Comparison of ENCODE assay signal across 16 mouse cellular contexts in the genomic region with DNA sequence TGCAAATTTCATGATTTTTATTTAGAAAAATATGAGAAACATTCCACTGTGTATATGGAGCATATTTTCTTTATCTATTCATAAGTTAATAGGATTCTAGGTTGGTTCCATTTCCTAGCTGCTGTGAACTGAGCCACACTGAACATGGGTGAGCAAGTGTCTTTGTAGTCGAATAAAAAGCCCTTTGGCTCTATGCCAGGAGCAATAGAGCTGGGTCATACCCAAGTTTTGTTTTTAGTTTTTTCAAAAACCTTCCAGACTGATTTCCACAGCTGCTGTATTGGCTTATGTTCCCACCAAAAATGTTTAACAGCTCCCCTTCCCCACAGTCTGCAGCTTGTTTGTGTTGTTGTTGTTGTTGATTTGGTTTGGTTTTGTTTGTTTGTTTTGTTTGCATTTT.
DNase-seq lines count a peak whose midpoint lies in the region; ATAC-seq and TF ChIP-seq lines count a peak whose summit lies in the region.
"Had no signal": no experiment of that assay in that cellular context is flagged by ENCODE, and none has a peak within 500 bp of the region (broad histone marks: within the 10 kb centered on the region; RNA-seq: fewer than 3 reads in every experiment).

No protein-coding gene starts in this region.

- H3K9ac ChIP-seq in forebrain, postnatal 0 days = no peak overlapping the region
- no peak overlapping the region for H3K9ac ChIP-seq in kidney, embryonic 16.5 days (replicated peaks; ENCODE audit: low read length)
- no peak overlapping the region for H3K9ac ChIP-seq in lung, postnatal 0 days (replicated peaks; ENCODE audit: low read depth)
- H3K9ac ChIP-seq: intestine, embryonic 15.5 days; midbrain, embryonic 15.5 days; neural tube, embryonic 13.5 days had no signal

- ATAC-seq in forebrain, postnatal 0 days = peak; percentile 27
- ATAC-seq in kidney, embryonic 16.5 days (ENCODE audit: low FRiP score, low TSS enrichment) = no peak
- ATAC-seq in lung, postnatal 0 days = no peak
- ATAC-seq: intestine, embryonic 15.5 days; midbrain, embryonic 15.5 days; Patski had no signal

- H3K4me3 ChIP-seq in forebrain, postnatal 0 days (ENCODE audit: low read depth, low read length) = no peak overlapping the region
- no peak overlapping the region for H3K4me3 ChIP-seq in forebrain, embryonic 10.5 days
- H3K4me3 ChIP-seq in kidney, embryonic 16.5 days (ENCODE audit: low read length) = no peak overlapping the region
- H3K4me3 ChIP-seq in lung, postnatal 0 days (ENCODE audit: low read depth, low read length) = no peak overlapping the region
- H3K4me3 ChIP-seq: intestine, embryonic 15.5 days; midbrain, embryonic 15.5 days; neural tube, embryonic 13.5 days had no signal

- peak; percentile 52 for DNase-seq in forebrain, postnatal 0 days
- DNase-seq in forebrain, embryonic 10.5 days (ENCODE audit: extremely low spot score, low spot score) = no peak
- DNase-seq in kidney, postnatal 14 days = peak; percentile 27
- DNase-seq in lung, postnatal 14 days = peak; percentile 7
- DNase-seq in lung, postnatal 0 days (ENCODE audit: low spot score) = no peak
- peak; percentile 1 for DNase-seq in telencephalon, adult 2 months (ENCODE audit: low read depth, low spot score)
- DNase-seq in urinary bladder, postnatal 4 days (ENCODE audit: low spot score in 2 of 2) = no peak
- DNase-seq: cerebellum, adult 11 months; layer of hippocampus, adult 9-11 months; lung, adult 2 months had no signal

- no peak for TF ChIP-seq EP300 in lung, postnatal 0 days (IDR thresholded peaks at IDR 0.05)

- WGBS in forebrain, postnatal 0 days = 6% methylated on average over 1 of the region's 1 CpGs
- WGBS in forebrain, embryonic 10.5 days = 72% methylated on average over 1 of the region's 1 CpGs
- WGBS in kidney, embryonic 16.5 days = 54% methylated on average over 1 of the region's 1 CpGs
- WGBS in lung, postnatal 0 days = 13% methylated on average over 1 of the region's 1 CpGs

- H3K4me1 ChIP-seq in forebrain, postnatal 0 days (ENCODE audit: insufficient read depth) = no peaks in the 10 kb centered on the region
- no peaks in the 10 kb centered on the region for H3K4me1 ChIP-seq in forebrain, embryonic 10.5 days
- H3K4me1 ChIP-seq in kidney, embryonic 16.5 days (ENCODE audit: insufficient read depth, low read length) = no peaks in the 10 kb centered on the region
- no peaks in the 10 kb centered on the region for H3K4me1 ChIP-seq in lung, postnatal 0 days (ENCODE audit: insufficient read depth, low read depth, low read length)
- H3K4me1 ChIP-seq: intestine, embryonic 15.5 days; midbrain, embryonic 15.5 days had no signal

- no peak for TF ChIP-seq CTCF in forebrain, postnatal 0 days (IDR thresholded peaks at IDR 0.05; ENCODE audit: low read depth)
- no peak for TF ChIP-seq CTCF in lung, postnatal 0 days (IDR thresholded peaks at IDR 0.05)

- H3K27ac ChIP-seq in forebrain, postnatal 0 days (ENCODE audit: low read depth, low read length) = no peak overlapping the region
- no peak overlapping the region for H3K27ac ChIP-seq in forebrain, embryonic 10.5 days
- H3K27ac ChIP-seq in kidney, embryonic 16.5 days (ENCODE audit: low read length) = no peak overlapping the region
- no peak overlapping the region for H3K27ac ChIP-seq in lung, postnatal 0 days (ENCODE audit: low read length)
- H3K27ac ChIP-seq: intestine, embryonic 15.5 days; midbrain, embryonic 15.5 days; neural tube, embryonic 13.5 days had no signal

- H3K4me2 ChIP-seq in forebrain, postnatal 0 days (ENCODE audit: low read depth) = no peak overlapping the region
- H3K4me2 ChIP-seq in kidney, embryonic 16.5 days (replicated peaks; ENCODE audit: low read depth, low read length) = no peak overlapping the region
- H3K4me2 ChIP-seq in lung, postnatal 0 days (replicated peaks; ENCODE audit: low read depth, low read length) = no peak overlapping the region
- H3K4me2 ChIP-seq: intestine, embryonic 15.5 days; midbrain, embryonic 15.5 days; neural tube, embryonic 13.5 days had no signal

- H3K27me3 ChIP-seq in forebrain, postnatal 0 days (ENCODE audit: insufficient read depth, low read length) = no peaks in the 10 kb centered on the region
- H3K27me3 ChIP-seq in forebrain, embryonic 10.5 days (ENCODE audit: poor library complexity, severe bottlenecking) = no peaks in the 10 kb centered on the region
- H3K27me3 ChIP-seq in kidney, embryonic 16.5 days (ENCODE audit: insufficient read depth, low read length) = no peaks in the 10 kb centered on the region
- H3K27me3 ChIP-seq in lung, postnatal 0 days (replicated peaks; ENCODE audit: insufficient read depth, low read length) = no peaks in the 10 kb centered on the region
- H3K27me3 ChIP-seq: CH12.LX; intestine, embryonic 15.5 days; midbrain, embryonic 15.5 days; neural tube, embryonic 13.5 days; Patski had no signal

- no peaks in the 10 kb centered on the region for H3K9me3 ChIP-seq in forebrain, postnatal 0 days (ENCODE audit: low read length)
- H3K9me3 ChIP-seq in forebrain, embryonic 10.5 days = no peaks in the 10 kb centered on the region; the same call in 1 of the 2 replicates
- H3K9me3 ChIP-seq in kidney, embryonic 16.5 days (ENCODE audit: low read length) = peaks cover 2% of the 10 kb centered on the region; the same call in 1 of the 2 replicates
- H3K9me3 ChIP-seq in lung, postnatal 0 days (ENCODE audit: low read length) = no peaks in the 10 kb centered on the region
- H3K9me3 ChIP-seq: intestine, embryonic 15.5 days; midbrain, embryonic 15.5 days had no signal

- H3K36me3 ChIP-seq in forebrain, postnatal 0 days (ENCODE audit: insufficient read depth) = no peaks in the 10 kb centered on the region
- no peaks in the 10 kb centered on the region for H3K36me3 ChIP-seq in forebrain, embryonic 10.5 days (replicated peaks)
- H3K36me3 ChIP-seq in kidney, embryonic 16.5 days (ENCODE audit: insufficient read depth, low read length) = no peaks in the 10 kb centered on the region
- H3K36me3 ChIP-seq in lung, postnatal 0 days (ENCODE audit: insufficient read depth, low read length) = no peaks in the 10 kb centered on the region
- H3K36me3 ChIP-seq: intestine, embryonic 15.5 days; midbrain, embryonic 15.5 days; neural tube, embryonic 13.5 days had no signal

Comparison
In these comparisons a context has a peak if more than half of its experiments do, and no peak if none do; other contexts are left out.
1. DNase-seq: peak in forebrain, postnatal 0 days (single experiment), kidney, postnatal 14 days (single experiment), lung, postnatal 14 days (single experiment) and telencephalon, adult 2 months (single experiment); none in forebrain, embryonic 10.5 days (single experiment), lung, postnatal 0 days (single experiment) and urinary bladder, postnatal 4 days (0 of 2).